Mouse (Mus musculus): ENCODE measurements around the gene Serpina3n. TPM values are rescaled to one million over a fixed set of nuclear protein-coding genes. Genes with fewer than 3 reads are reported as not detected.

The Serpina3n gene
- polyA plus RNA-seq, 1 experiment from 2014 or later, result 0.12 TPM

DNA sequence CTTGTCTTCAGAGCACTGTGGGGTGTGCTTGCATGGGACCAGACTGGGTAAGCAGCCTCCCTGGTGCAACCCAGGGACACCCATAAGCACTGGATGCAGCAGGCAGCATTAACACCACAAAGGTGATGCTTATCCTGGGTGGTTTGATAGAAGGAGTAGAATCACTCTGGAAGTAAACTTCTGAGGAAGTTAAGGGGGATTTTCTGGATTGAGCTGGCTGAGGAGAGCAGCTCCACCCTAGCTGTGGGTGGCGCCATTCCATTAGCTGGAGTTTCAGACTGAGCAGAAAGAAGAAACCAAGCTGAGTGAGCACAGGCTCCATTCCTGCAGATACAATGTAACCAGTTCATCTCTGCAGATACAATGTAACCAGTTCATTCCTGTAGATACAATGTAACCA is 46.5 kb downstream of the Serpina3n start:
- Histone ChIP-seq H3K4me2 (ENCODE audit: low read depth, low read length) (no peak overlapping the region), H3K9me3 (ENCODE audit: control insufficient read depth, low read length) (no peaks in the 10 kb centered on the region), H3K27ac (ENCODE audit: low read length) (no peak overlapping the region), H3K9ac (ENCODE audit: low read depth, low read length) (no peak overlapping the region), H3K27me3 (replicated peaks; ENCODE audit: control insufficient read depth, insufficient read depth, low read length) (no peaks in the 10 kb centered on the region), H3K36me3 (ENCODE audit: control insufficient read depth, insufficient read depth, low read length) (no peaks in the 10 kb centered on the region), H3K4me3 (ENCODE audit: low read length) (no peak overlapping the region), H3K4me1 (ENCODE audit: control insufficient read depth, insufficient read depth, low read length) (no peaks in the 10 kb centered on the region)
- no peak for ATAC-seq
- WGBS, result 39% methylated on average over 1 of the region's 1 CpGs

DNA sequence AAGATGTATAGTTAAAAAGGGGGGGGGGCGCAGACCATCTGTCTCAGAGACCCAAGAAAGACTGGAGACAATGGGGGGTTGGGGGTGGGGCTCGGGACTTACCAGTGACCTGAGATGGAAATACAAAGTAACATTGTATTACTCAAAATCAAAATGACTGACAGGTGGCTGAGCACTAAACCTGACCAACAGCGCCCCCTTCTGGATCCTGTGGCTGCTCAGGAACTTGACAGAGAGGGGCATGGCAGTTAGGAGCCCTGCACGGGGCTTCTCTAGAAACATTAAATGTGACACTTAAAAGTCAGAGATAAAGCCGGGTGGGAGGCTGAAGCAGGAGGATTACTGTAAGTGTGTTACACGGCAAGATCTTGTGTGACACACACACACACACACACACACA is 52.8 kb downstream of the Serpina3n start:
- Histone ChIP-seq H3K4me3 (ENCODE audit: low read length) (no peak overlapping the region), H3K4me2 (ENCODE audit: low read depth, low read length) (no peak overlapping the region), H3K9me3 (ENCODE audit: control insufficient read depth, low read length) (no peaks in the 10 kb centered on the region), H3K4me1 (ENCODE audit: control insufficient read depth, insufficient read depth, low read length) (no peaks in the 10 kb centered on the region), H3K9ac (ENCODE audit: low read depth, low read length) (no peak overlapping the region), H3K27me3 (replicated peaks; ENCODE audit: control insufficient read depth, insufficient read depth, low read length) (no peaks in the 10 kb centered on the region), H3K36me3 (ENCODE audit: control insufficient read depth, insufficient read depth, low read length) (no peaks in the 10 kb centered on the region), H3K27ac (ENCODE audit: low read length) (no peak overlapping the region)
- no peak for ATAC-seq
- 63% methylated on average over 6 of the region's 6 CpGs for WGBS

DNA sequence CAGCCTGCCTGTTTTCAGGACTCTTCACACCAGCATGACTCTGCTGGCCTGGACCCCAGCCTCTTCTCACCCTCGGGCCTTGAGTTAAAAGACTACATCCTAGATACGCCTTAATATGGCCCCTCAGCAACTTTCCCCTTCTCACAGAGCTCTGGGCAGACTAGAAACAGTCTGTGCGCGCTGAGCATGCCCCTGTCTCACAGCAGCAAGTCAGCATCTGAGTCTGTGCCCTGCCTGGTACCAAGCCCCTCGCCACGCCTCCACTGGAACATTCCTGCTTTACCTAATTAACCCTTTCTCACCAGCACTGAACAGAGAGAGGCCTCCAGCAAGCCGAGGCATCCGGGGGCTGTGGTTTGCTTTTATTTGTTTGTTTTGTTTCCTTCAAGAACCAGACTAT is 54.8 kb downstream of the Serpina3n start:
- H3K4me1 ChIP-seq (ENCODE audit: control insufficient read depth, insufficient read depth, low read length), result no peaks in the 10 kb centered on the region; the same call in 1 of the 2 replicates
- H3K9me3 ChIP-seq (ENCODE audit: control insufficient read depth, low read length), result no peaks in the 10 kb centered on the region
- H3K4me2 ChIP-seq (ENCODE audit: low read depth, low read length), result no peak overlapping the region
- 23% methylated on average over 8 of the region's 8 CpGs for WGBS
- no peak overlapping the region for H3K9ac ChIP-seq (ENCODE audit: low read depth, low read length)
- no peak overlapping the region for H3K4me3 ChIP-seq (ENCODE audit: low read length)
- no peak for ATAC-seq
- H3K27me3 ChIP-seq (replicated peaks; ENCODE audit: control insufficient read depth, insufficient read depth, low read length), result no peaks in the 10 kb centered on the region
- H3K27ac ChIP-seq (ENCODE audit: low read length), result no peak overlapping the region
- no peaks in the 10 kb centered on the region for H3K36me3 ChIP-seq (ENCODE audit: control insufficient read depth, insufficient read depth, low read length)

Other genes with a start within 250 kb of the Serpina3n start
- 0.44 TPM in 2 replicates for gene Serpina3f, start 192.2 kb upstream of the Serpina3n start, polyA plus RNA-seq (2015; fragmentation: Nextera tagmentation; extraction: Ambion mirVana)
- 5.3 and 5.7 TPM in 2 replicates for gene Serpina3g, start 170.5 kb upstream of the Serpina3n start, polyA plus RNA-seq (2015; fragmentation: Nextera tagmentation; extraction: Ambion mirVana)
- 0.20 TPM in 1 of 2 replicates, not detected in the other for gene Serpina3i, start 143.6 kb upstream of the Serpina3n start, polyA plus RNA-seq (2015; fragmentation: Nextera tagmentation; extraction: Ambion mirVana)
- gene Serpina3j, start 92.2 kb upstream of the Serpina3n start, polyA plus RNA-seq (2015; fragmentation: Nextera tagmentation; extraction: Ambion mirVana), result not detected in 2 replicates
- gene Serpina3k, start 68.2 kb upstream of the Serpina3n start, polyA plus RNA-seq (2015; fragmentation: Nextera tagmentation; extraction: Ambion mirVana), result not detected in 2 replicates
- not detected in 2 replicates for gene Serpina3m, start 68.2 kb upstream of the Serpina3n start, polyA plus RNA-seq (2015; fragmentation: Nextera tagmentation; extraction: Ambion mirVana)
- gene Gsc, start 66.6 kb downstream of the Serpina3n start, polyA plus RNA-seq (2015; fragmentation: Nextera tagmentation; extraction: Ambion mirVana), result 0.23 and 0.24 TPM in 2 replicates

Data from intestine, embryonic 16.5 days (tissue).